Mouse (Mus musculus) lung, embryonic 16.5 days (tissue): ENCODE results near the gene Cxadr. TPM values are rescaled to one million over a fixed set of nuclear protein-coding genes. Genes with fewer than 3 reads are reported as not detected.

Experiments
- ATAC-seq: fragments of 200-750 bp; cut with Nextera tagmentation; 2 replicates; pipeline ENCODE4 v1.8.0; 2017; ENCODE audit warnings: low read depth, mild to moderate bottlenecking, moderate library complexity
- H3K27ac ChIP-seq: fragments of 300-500 bp; sonication (generic); 2 replicates; pipeline ENCODE4 v1.5.1; 2014; ENCODE audit warnings: mild to moderate bottlenecking, control low read depth, low read length
- H3K27me3 ChIP-seq: fragments of 300-500 bp; sonication (generic); 2 replicates; pipeline ENCODE4 v1.6.1; 2014; ENCODE audit warnings: low read depth, low read length, mixed read lengths; ENCODE audit not compliant: control insufficient read depth, insufficient read depth
- H3K36me3 ChIP-seq: fragments of 300-500 bp; sonication (generic); 2 replicates; pipeline ENCODE4 v1.6.1; 2014; ENCODE audit warnings: low read length; ENCODE audit not compliant: control insufficient read depth, insufficient read depth
- H3K4me1 ChIP-seq: fragments of 300-500 bp; sonication (generic); replicated peaks from 2 replicates; pipeline ENCODE4 v1.6.1; 2014; ENCODE audit warnings: low read length, mixed read lengths; ENCODE audit not compliant: control insufficient read depth, insufficient read depth
- H3K4me2 ChIP-seq: fragments of 300-500 bp; sonication (generic); 2 replicates; pipeline ENCODE4 v1.6.1; 2014; ENCODE audit warnings: low read depth, low read length, control low read depth
- H3K4me3 ChIP-seq: fragments of 300-500 bp; sonication (generic); 2 replicates; pipeline ENCODE4 v1.5.1; 2014; ENCODE audit warnings: mild to moderate bottlenecking, low read length, control low read depth
- H3K9ac ChIP-seq: fragments of 300-500 bp; sonication (generic); 2 replicates; pipeline ENCODE4 v1.6.1; 2014; ENCODE audit warnings: low read length, control low read depth
- H3K9me3 ChIP-seq: fragments of 300-500 bp; sonication (generic); 2 replicates; pipeline ENCODE4 v1.6.1; 2016; ENCODE audit warnings: low read length; ENCODE audit not compliant: control insufficient read depth
- WGBS: fragments of 180-500 bp; shearing (Covaris S2); extraction: QIAGEN DNeasy Blood & Tissue Kit; methylation state at CpG from one replicate; pipeline ENCODE4 v1.1.7; 2014; 5-methylcytosine and 5-hydroxymethylcytosine counted together
- polyA plus RNA-seq: library from polyadenylated mRNA; unstranded; fragments of >200 nt; fragmentation: Nextera tagmentation; extraction: Ambion mirVana; gene quantifications from 2 replicates; pipeline ENCODE4 v1.2.1, GENCODE M21; 2015

The Cxadr gene
- polyA plus RNA-seq, 1 experiment from 2014 or later = 35.3 TPM

GRCm38 (mm10) chr16:78399423-78399822 is 98.1 kb downstream of the Cxadr start:
- WGBS = 86% methylated on average over 3 of the region's 3 CpGs
- H3K4me3 ChIP-seq = no peak overlapping the region
- no peak overlapping the region for H3K4me2 ChIP-seq
- no peaks in the 10 kb centered on the region for H3K27me3 ChIP-seq
- H3K4me1 ChIP-seq = no peaks in the 10 kb centered on the region
- H3K9ac ChIP-seq = no peak overlapping the region
- no peaks in the 10 kb centered on the region for H3K9me3 ChIP-seq
- no peak for ATAC-seq
- H3K27ac ChIP-seq = no peak overlapping the region
- H3K36me3 ChIP-seq = no peaks in the 10 kb centered on the region

- H3K9me3 ChIP-seq = no peaks in the 10 kb centered on the region
- H3K4me2 ChIP-seq = no peak overlapping the region
- H3K9ac ChIP-seq = no peak overlapping the region
- WGBS = 56% methylated on average over 2 of the region's 2 CpGs
- no peak for ATAC-seq
- no peaks in the 10 kb centered on the region for H3K4me1 ChIP-seq
- no peaks in the 10 kb centered on the region for H3K36me3 ChIP-seq
- no peak overlapping the region for H3K27ac ChIP-seq
- no peaks in the 10 kb centered on the region for H3K27me3 ChIP-seq
- no peak overlapping the region for H3K4me3 ChIP-seq
Observed at GRCm38 (mm10) chr16:78402316-78402715, 101.0 kb downstream of the Cxadr start.

GRCm38 (mm10) chr16:78406657-78407056 is 105.4 kb downstream of the Cxadr start:
- no peak overlapping the region for H3K27ac ChIP-seq
- no peaks in the 10 kb centered on the region for H3K4me1 ChIP-seq
- WGBS = 39% methylated on average over 2 of the region's 2 CpGs
- no peaks in the 10 kb centered on the region for H3K36me3 ChIP-seq
- H3K9ac ChIP-seq = no peak overlapping the region
- ATAC-seq = peak; percentile 94
- no peak overlapping the region for H3K4me3 ChIP-seq
- no peaks in the 10 kb centered on the region for H3K27me3 ChIP-seq
- H3K4me2 ChIP-seq = no peak overlapping the region
- no peaks in the 10 kb centered on the region; the same call in 1 of the 2 replicates for H3K9me3 ChIP-seq

GRCm38 (mm10) chr16:78407855-78408254 is 106.6 kb downstream of the Cxadr start:
- Histone ChIP-seq H3K27ac (no peak overlapping the region), H3K9me3 (no peaks in the 10 kb centered on the region; the same call in 1 of the 2 replicates), H3K4me3 (no peak overlapping the region), H3K36me3 (no peaks in the 10 kb centered on the region), H3K9ac (no peak overlapping the region), H3K4me2 (no peak overlapping the region), H3K27me3 (no peaks in the 10 kb centered on the region), H3K4me1 (no peaks in the 10 kb centered on the region)
- WGBS = 80% methylated on average over 6 of the region's 6 CpGs
- no peak for ATAC-seq

Other genes with a start within 250 kb of the Cxadr start
- 35.7 and 43.7 TPM in 2 replicates for gene Btg3, start 75.7 kb downstream of the Cxadr start, polyA plus RNA-seq